Mouse (Mus musculus) heart, postnatal 0 days (tissue): ENCODE measurements at regions not wholly inside any gene's neighbourhood (a gene's known extent, or its start where the extent isn't known, plus 50 kb on each side); places are given as distances from the start of the nearest gene placed in this dataset.

ENCODE experiments used
- ATAC-seq: fragments of 200-750 bp; cut with Nextera tagmentation; 2 replicates; pipeline ENCODE4 v1.8.0; 2017; ENCODE audit warnings: low read depth, moderate number of reproducible peaks, moderate library complexity; ENCODE audit not compliant: insufficient read depth
- DNase-seq: peaks from one replicate; pipeline ENCODE4 v3.0.0-alpha.2; 2016; ENCODE audit warnings: low spot score
- H3K27ac ChIP-seq: fragments of 300-500 bp; sonication (generic); 2 replicates; pipeline ENCODE4 v1.5.1; 2014; ENCODE audit warnings: low read depth, mild to moderate bottlenecking
- H3K27me3 ChIP-seq: fragments of 300-500 bp; sonication (generic); 2 replicates; pipeline ENCODE4 v1.6.1; 2014; ENCODE audit warnings: low read length, mixed read lengths; ENCODE audit not compliant: control insufficient read depth, insufficient read depth
- H3K36me3 ChIP-seq: fragments of 300-500 bp; sonication (generic); replicated peaks from 2 replicates; pipeline ENCODE4 v1.6.1; 2014; ENCODE audit warnings: low read length, mixed read lengths; ENCODE audit not compliant: control insufficient read depth, insufficient read depth
- H3K4me1 ChIP-seq: fragments of 300-500 bp; sonication (generic); 2 replicates; pipeline ENCODE4 v1.6.1; 2014; ENCODE audit warnings: antibody characterized with exemption; ENCODE audit not compliant: control insufficient read depth, insufficient read depth
- H3K4me2 ChIP-seq: fragments of 300-500 bp; sonication (generic); 2 replicates; pipeline ENCODE4 v1.6.1; 2014; ENCODE audit warnings: low read depth, mild to moderate bottlenecking, low read length, moderate library complexity
- H3K4me3 ChIP-seq: fragments of 300-500 bp; sonication (generic); 2 replicates; pipeline ENCODE4 v1.5.1; 2014; ENCODE audit warnings: low read depth, low read length
- H3K9ac ChIP-seq: fragments of 300-500 bp; sonication (generic); replicated peaks from 2 replicates; pipeline ENCODE4 v1.6.1; 2014; ENCODE audit warnings: low read depth, low read length, mixed read lengths
- H3K9me3 ChIP-seq: fragments of 300-500 bp; sonication (generic); replicated peaks from 2 replicates; pipeline ENCODE4 v1.6.1; 2016; ENCODE audit warnings: low read length; ENCODE audit not compliant: control insufficient read depth
- CTCF ChIP-seq: IDR thresholded peaks from 2 replicates; pipeline ENCODE4 v1.5.1; 2016; ENCODE audit warnings: antibody characterized with exemption, control low read depth, low read depth
- EP300 ChIP-seq: IDR thresholded peaks from 2 replicates; pipeline ENCODE4 v1.6.1; 2016; ENCODE audit warnings: antibody characterized with exemption, low read depth
- WGBS: fragments of 180-500 bp; shearing (Covaris S2); extraction: QIAGEN DNeasy Blood & Tissue Kit; methylation state at CpG from one replicate; pipeline ENCODE4 v1.1.7; 2014; 5-methylcytosine and 5-hydroxymethylcytosine counted together

DNA sequence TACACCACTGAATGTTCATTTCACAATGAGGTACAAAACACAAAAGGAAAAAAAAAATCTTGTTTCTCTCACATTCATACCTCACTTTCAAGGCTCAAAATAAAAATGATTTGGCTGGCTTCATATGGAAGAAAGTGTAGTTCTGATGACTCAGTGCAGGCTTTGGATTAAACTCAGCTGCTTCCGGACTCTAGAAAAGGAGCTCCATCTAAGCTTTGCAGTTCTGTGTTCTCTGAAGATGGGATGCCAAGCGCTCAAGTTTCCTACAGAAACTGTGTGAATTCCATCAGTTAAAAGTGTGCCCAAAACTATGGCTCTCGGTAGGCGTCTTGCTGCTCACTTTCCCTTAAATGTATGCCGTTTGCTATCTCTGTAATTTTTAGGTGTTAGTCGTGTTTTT is 137.0 kb downstream of the Dusp6 start:
- Histone ChIP-seq H3K4me1 (no peaks in the 10 kb centered on the region), H3K27me3 (no peaks in the 10 kb centered on the region), H3K9me3 (no peaks in the 10 kb centered on the region), H3K27ac (no peak overlapping the region), H3K9ac (no peak overlapping the region), H3K4me3 (no peak overlapping the region), H3K36me3 (no peaks in the 10 kb centered on the region), H3K4me2 (no peak overlapping the region)
- WGBS = 86% methylated on average over 6 of the region's 6 CpGs
- TF ChIP-seq EP300 (no peak), CTCF (no peak)
- ATAC-seq (no peak), DNase-seq (no peak)

- no peaks in the 10 kb centered on the region; the same call in 1 of the 2 replicates for H3K9me3 ChIP-seq
- H3K27me3 ChIP-seq = no peaks in the 10 kb centered on the region
- 96% methylated on average over 2 of the region's 2 CpGs for WGBS
- no peak overlapping the region for H3K4me3 ChIP-seq
- no peak overlapping the region for H3K27ac ChIP-seq
- DNase-seq = no peak
- no peak overlapping the region for H3K4me2 ChIP-seq
- ATAC-seq = no peak
- no peak overlapping the region for H3K9ac ChIP-seq
- TF ChIP-seq EP300 (no peak), CTCF (no peak)
- no peaks in the 10 kb centered on the region for H3K36me3 ChIP-seq
- H3K4me1 ChIP-seq = peaks cover 8% of the 10 kb centered on the region
Measured at GRCm38 (mm10) chr10:99406764-99407163, 143.7 kb downstream of the Dusp6 start.

- Histone ChIP-seq H3K9me3 (no peaks in the 10 kb centered on the region; the same call in 1 of the 2 replicates), H3K27ac (peak overlapping the region; percentile 56; the same call in 1 of the 2 replicates), H3K27me3 (no peaks in the 10 kb centered on the region), H3K4me2 (no peak overlapping the region), H3K36me3 (no peaks in the 10 kb centered on the region), H3K4me3 (no peak overlapping the region), H3K4me1 (peaks cover 8% of the 10 kb centered on the region), H3K9ac (no peak overlapping the region)
- DNase-seq = no peak
- no peak for TF ChIP-seq EP300
- TF ChIP-seq CTCF = no peak
- ATAC-seq = no peak
- 98% methylated on average over 2 of the region's 2 CpGs for WGBS
Measured at GRCm38 (mm10) chr10:99408786-99409185, 145.8 kb downstream of the Dusp6 start.

- H3K36me3 ChIP-seq = no peaks in the 10 kb centered on the region
- DNase-seq (peak; percentile 62), ATAC-seq (peak; percentile 64)
- no peaks in the 10 kb centered on the region for H3K27me3 ChIP-seq
- H3K4me2 ChIP-seq = no peak overlapping the region
- peak overlapping the region; percentile 67 for H3K27ac ChIP-seq
- H3K9me3 ChIP-seq = no peaks in the 10 kb centered on the region; the same call in 1 of the 2 replicates
- TF ChIP-seq EP300 = peak; percentile 81
- peak; percentile 6; the same call in 1 of the 2 replicates for TF ChIP-seq CTCF
- WGBS = 64% methylated on average over 11 of the region's 11 CpGs
- H3K4me3 ChIP-seq = no peak overlapping the region
- H3K9ac ChIP-seq = no peak overlapping the region
- peaks cover 8% of the 10 kb centered on the region for H3K4me1 ChIP-seq
Measured at GRCm38 (mm10) chr10:99409744-99410143, 146.7 kb downstream of the Dusp6 start.

GRCm38 (mm10) chr10:99410754-99411153 is 147.7 kb downstream of the Dusp6 start:
- H3K4me1 ChIP-seq = peaks cover 8% of the 10 kb centered on the region
- H3K9me3 ChIP-seq = no peaks in the 10 kb centered on the region; the same call in 1 of the 2 replicates
- H3K36me3 ChIP-seq = no peaks in the 10 kb centered on the region
- H3K27ac ChIP-seq = peak overlapping the region; percentile 25
- no peaks in the 10 kb centered on the region for H3K27me3 ChIP-seq
- no peak overlapping the region for H3K4me3 ChIP-seq
- TF ChIP-seq CTCF (no peak), EP300 (no peak)
- 16% methylated on average over 3 of the region's 3 CpGs for whole genome bisulfite sequencing
- ATAC-seq (peak; percentile 51; the same call in 1 of the 2 replicates), DNase-seq (peak; percentile 71)
- H3K9ac ChIP-seq = no peak overlapping the region
- H3K4me2 ChIP-seq = no peak overlapping the region

DNA sequence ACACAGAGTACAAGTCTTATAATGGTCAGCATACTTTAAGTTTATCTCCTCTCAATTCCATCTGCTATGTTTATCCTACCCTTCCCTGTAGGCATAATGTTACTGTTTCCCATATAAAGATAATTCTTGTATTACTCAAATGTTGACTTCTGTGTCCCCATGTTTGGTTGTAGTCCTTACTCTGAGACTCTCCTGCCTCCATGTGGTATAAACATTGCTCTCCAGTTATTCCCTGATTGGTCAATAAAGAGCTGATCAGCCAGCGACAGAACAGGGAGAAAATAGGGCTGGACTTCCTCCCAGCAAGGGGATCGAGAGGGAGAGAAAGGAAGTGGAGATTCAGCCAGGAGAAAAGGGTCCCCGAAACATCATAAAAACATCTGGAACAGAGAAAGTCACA is 150.4 kb downstream of the Dusp6 start:
- 67% methylated on average over 3 of the region's 3 CpGs for WGBS
- no peak for ATAC-seq
- no peak overlapping the region for H3K4me2 ChIP-seq
- TF ChIP-seq EP300 (no peak), CTCF (no peak)
- no peak overlapping the region for H3K27ac ChIP-seq
- no peak overlapping the region for H3K4me3 ChIP-seq
- no peak for DNase-seq
- H3K9ac ChIP-seq = no peak overlapping the region
- H3K4me1 ChIP-seq = peaks cover 8% of the 10 kb centered on the region
- H3K36me3 ChIP-seq = no peaks in the 10 kb centered on the region
- H3K9me3 ChIP-seq = no peaks in the 10 kb centered on the region; the same call in 1 of the 2 replicates
- no peaks in the 10 kb centered on the region for H3K27me3 ChIP-seq
